Mouse (Mus musculus): ENCODE measurements around the gene Cyp2e1.
A peak's percentile ranks its signal among the peaks of the same experiment; 100 is the strongest.

Gene Cyp2e1

DNA sequence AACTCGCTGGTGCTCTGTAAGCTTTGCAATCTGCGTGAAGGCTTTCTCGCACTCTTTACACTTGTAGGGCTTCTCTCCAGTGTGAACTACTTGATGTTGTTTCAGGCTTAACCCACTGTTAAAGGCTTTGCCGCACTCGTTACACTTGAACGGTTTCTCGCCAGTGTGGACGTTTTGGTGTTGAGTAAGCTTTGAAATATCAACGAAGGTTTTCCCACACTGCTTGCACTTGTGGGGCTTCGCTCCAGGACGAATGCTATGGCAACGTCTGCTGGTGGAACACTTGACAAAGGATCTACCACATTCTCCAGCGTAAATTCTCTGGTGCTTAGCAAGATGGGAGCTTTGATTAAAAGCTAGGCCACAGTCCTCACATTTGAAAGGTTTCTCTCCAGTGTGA lies 48.2 kb downstream of the Cyp2e1 start:
- no peak for DNase-seq

DNA sequence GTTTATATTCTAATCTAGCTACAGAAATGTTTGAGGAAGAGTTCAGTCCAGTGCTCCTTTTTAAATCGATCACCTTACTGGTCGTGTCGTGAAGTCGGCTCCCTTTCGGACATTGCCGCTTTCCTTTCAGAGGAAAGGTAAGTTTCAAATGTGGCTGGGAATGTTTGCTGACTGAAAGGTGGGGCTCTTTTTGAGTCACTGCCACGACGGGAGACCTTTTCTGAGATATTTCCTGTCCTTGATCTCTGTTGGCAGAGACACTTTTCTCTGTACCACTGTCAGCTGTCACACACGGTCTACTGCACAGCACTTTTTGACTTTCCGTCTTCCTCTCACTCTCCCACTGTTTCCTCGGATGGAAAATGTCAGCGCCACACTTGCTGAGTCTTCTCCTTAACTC lies 49.3 kb downstream of the Cyp2e1 start:
- no peak for DNase-seq

DNA sequence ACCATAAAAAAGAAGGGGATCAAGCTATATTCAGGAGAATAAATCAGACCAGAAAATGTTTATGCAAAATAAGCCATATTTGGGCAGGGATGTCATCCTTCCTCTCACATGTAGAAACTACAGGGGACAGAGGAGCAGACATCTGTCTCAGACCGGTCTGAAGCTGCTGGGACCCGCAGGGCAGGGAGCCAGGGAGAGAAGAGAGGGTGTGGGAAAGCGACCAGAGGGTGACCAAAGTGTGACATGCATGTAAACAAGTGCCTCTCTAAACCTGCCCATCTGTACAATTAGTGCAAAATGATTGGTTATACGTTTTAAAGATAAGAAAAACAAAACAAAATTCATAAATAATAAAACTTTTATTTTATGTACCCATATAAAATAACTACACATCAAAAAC lies 56.6 kb downstream of the Cyp2e1 start:
- no peak for DNase-seq

DNA sequence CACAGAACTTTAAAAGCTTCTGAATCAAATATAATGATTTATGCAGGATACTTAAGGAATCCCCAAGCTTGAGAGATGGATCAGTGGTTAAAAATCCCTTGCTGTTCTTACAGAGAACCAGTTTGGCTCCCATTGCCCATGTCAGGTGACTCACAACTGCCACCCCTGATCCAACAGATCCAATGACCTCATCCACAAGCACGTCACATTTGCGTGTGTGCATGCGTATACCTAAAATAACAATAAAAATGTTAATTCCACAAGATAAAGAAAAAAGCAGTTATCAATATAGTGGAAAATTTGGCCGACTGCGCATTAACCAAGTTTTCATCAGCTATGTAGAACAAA lies 57.7 kb downstream of the Cyp2e1 start:
- no peak for DNase-seq

DNA sequence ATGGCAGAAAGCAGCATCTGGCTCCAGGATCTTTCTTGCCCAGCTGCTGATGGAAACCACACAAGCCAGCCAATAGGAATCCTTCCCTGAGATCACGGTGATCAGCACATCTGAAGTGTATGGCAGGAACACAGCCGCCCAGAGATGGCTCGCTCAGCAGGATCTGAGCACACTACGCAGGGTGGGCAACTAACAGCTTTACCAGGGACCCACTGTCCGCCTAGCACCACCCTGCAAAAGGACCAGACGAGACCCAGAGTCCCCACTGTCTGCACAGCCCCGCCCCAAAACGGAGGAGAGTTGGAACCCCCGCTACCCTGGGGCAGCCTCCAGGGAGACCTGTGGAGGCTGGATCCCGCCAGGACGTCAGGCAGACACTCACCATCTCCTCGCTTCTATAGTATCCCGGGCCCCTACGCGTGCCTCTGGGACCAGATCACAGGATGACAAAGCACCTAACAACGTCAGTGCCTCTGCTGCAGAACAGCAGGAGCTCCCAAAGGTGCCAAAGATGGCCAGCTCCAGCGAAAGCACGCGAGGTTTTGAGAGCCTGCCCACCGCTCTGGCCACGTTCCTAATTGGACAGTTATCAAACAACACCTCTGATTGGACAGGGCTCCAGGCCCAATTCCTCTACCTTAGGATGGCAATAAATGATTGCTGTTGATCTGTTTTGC lies 58.3 kb downstream of the Cyp2e1 start, which contains the start of gene Zfp941:
Zfp941 (minus strand) TSS at position 526 of the 677 bp plus-strand sequence.
- peak; percentile 77 for DNase-seq

DNA sequence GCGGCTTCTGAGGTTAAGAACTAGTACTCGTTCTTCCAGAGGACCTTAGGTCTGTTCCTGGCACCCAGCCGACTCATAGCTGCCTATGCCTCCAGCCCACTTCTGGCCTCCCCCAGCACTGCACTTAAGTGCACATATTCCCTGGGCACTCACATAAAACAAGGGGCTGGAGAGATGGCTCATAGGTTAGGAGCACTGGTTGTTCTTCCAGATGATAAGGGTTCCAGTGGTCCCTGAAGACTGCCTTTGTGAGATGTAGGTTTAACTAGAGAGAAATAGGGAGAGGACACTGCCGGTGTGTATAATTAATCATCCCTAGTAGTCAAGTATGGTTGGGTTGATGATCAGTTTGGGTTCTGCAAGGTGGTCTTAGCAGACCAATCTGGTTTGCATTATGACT lies 59.2 kb downstream of the Cyp2e1 start:
- DNase-seq, result no peak

Measured in embryo, embryonic 11 days (tissue).